Mouse (Mus musculus): ENCODE data around the gene Slc16a1. TPM values are rescaled to one million over a fixed set of nuclear protein-coding genes. Genes with fewer than 3 reads are reported as not detected.
A peak's percentile ranks its signal among the peaks of the same experiment; 100 is the strongest.
"Not testable (repeated sequence)": the region's sequence is repeated elsewhere in the genome, so short reads cannot be mapped to it uniquely, and the experiment has no call there.

Slc16a1 gene
- polyA plus RNA-seq, 1 experiment from 2014 or later: 45.6 TPM

- WGBS: 61% methylated on average over 11 of the region's 11 CpGs
- Histone ChIP-seq H3K4me1 (no peaks in the 10 kb centered on the region), H3K9ac (no peak overlapping the region), H3K27me3 (no peaks in the 10 kb centered on the region), H3K9me3 (no peaks in the 10 kb centered on the region), H3K27ac (no peak overlapping the region), H3K36me3 (no peaks in the 10 kb centered on the region), H3K4me3 (no peak overlapping the region), H3K4me2 (no peak overlapping the region)
- 0 out of 2 replicates have a peak, but pooled peaks have one; percentile 35 for ATAC-seq (ENCODE audit: insufficient number of reproducible peaks, low FRiP score, low TSS enrichment, low read depth)
Observed at GRCm38 (mm10) chr3:104682671-104683504, 44.4 kb downstream of the Slc16a1 start.

GRCm38 (mm10) chr3:104700751-104701335, 62.4 kb downstream of the Slc16a1 start:
- ATAC-seq (ENCODE audit: insufficient number of reproducible peaks, low FRiP score, low TSS enrichment, low read depth): no peak; the same call in 1 of the 2 replicates
- Histone ChIP-seq H3K4me2 (no peak overlapping the region), H3K9ac (no peak overlapping the region), H3K4me3 (no peak overlapping the region), H3K27me3 (no peaks in the 10 kb centered on the region), H3K9me3 (no peaks in the 10 kb centered on the region), H3K4me1 (no peaks in the 10 kb centered on the region), H3K27ac (no peak overlapping the region), H3K36me3 (no peaks in the 10 kb centered on the region)
- WGBS: 6% methylated on average over 23 of the region's 23 CpGs

DNA sequence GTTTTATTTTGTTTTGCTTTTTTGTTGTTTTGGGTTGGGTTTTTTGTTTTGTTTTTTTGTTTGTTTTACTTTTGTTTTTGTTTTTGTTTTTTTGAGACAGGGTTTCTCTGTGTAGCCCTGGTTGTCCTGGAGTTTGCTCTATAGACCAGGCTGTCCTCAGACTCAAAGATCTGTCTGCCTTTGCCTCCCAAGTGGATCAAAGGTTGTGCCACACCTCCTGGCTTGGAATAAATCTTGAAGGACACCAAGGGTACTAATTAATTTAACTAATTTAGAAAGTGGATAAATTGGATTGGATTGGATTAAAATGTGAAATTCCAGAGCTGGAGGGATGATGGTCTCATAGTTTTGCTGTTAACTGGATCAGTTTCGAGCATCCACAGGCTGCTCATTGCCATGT, 63.3 kb downstream of the Slc16a1 start:
- no peak for ATAC-seq (ENCODE audit: insufficient number of reproducible peaks, low FRiP score, low TSS enrichment, low read depth)

DNA sequence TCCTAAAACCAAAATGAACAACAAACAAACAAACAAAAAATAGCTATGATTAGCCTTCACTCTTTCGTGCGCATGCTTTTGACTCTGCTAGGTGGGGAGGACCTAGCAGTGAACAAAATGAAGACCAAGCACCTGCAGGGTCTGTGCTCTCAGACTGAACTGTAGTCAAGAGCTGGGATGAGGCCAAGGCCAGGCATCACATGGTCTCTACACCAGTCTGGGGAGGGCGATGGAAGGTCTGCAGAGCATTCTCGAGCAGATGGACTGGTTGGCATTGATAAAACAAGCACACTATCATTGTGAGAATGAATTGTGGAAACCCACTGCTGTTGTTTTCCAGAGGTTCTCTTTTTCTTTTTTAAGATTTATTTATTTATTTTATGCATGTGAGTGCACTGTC, 65.5 kb downstream of the Slc16a1 start:
- 94% methylated on average over 4 of the region's 4 CpGs for WGBS
- H3K9ac ChIP-seq: no peak overlapping the region
- ATAC-seq (ENCODE audit: insufficient number of reproducible peaks, low FRiP score, low TSS enrichment, low read depth): no peak
- H3K36me3 ChIP-seq: no peaks in the 10 kb centered on the region
- no peak overlapping the region for H3K27ac ChIP-seq
- H3K4me1 ChIP-seq: peaks cover 5% of the 10 kb centered on the region; the same call in 1 of the 2 replicates
- no peak overlapping the region for H3K4me2 ChIP-seq
- H3K4me3 ChIP-seq: no peak overlapping the region
- H3K27me3 ChIP-seq: no peaks in the 10 kb centered on the region
- H3K9me3 ChIP-seq: no peaks in the 10 kb centered on the region

More for the DNA sequence above, 63.3 kb downstream of the Slc16a1 start:
- Histone ChIP-seq H3K27me3 (no peaks in the 10 kb centered on the region), H3K4me3 (no peak overlapping the region), H3K36me3 (no peaks in the 10 kb centered on the region), H3K4me1 (no peaks in the 10 kb centered on the region), H3K9me3 (no peaks in the 10 kb centered on the region), H3K9ac (no peak overlapping the region), H3K27ac (no peak overlapping the region), H3K4me2 (no peak overlapping the region)
- 78% methylated on average over 1 of the region's 1 CpGs for whole genome bisulfite sequencing

- Histone ChIP-seq H3K9ac (no peak overlapping the region), H3K27ac (no peak overlapping the region), H3K36me3 (no peaks in the 10 kb centered on the region), H3K27me3 (no peaks in the 10 kb centered on the region), H3K4me1 (peaks cover 5% of the 10 kb centered on the region; the same call in 1 of the 2 replicates), H3K4me2 (no peak overlapping the region), H3K9me3 (no peaks in the 10 kb centered on the region), H3K4me3 (no peak overlapping the region)
- ATAC-seq (ENCODE audit: insufficient number of reproducible peaks, low FRiP score, low TSS enrichment, low read depth): no peak
- WGBS: 75% methylated on average over 2 of the region's 2 CpGs
Observed at GRCm38 (mm10) chr3:104706446-104706845, 68.0 kb downstream of the Slc16a1 start.

- not testable (repeated sequence) for H3K9ac ChIP-seq, H3K27me3 ChIP-seq, H3K27ac ChIP-seq, H3K4me2 ChIP-seq, H3K4me3 ChIP-seq, H3K36me3 ChIP-seq, H3K4me1 ChIP-seq, H3K9me3 ChIP-seq
- peak; percentile 64 for ATAC-seq (ENCODE audit: insufficient number of reproducible peaks, low FRiP score, low TSS enrichment, low read depth)
- 67% methylated on average over 6 of the region's 6 CpGs for WGBS
Observed at GRCm38 (mm10) chr3:104706951-104707771, 68.7 kb downstream of the Slc16a1 start.

GRCm38 (mm10) chr3:104707772-104708144, 69.3 kb downstream of the Slc16a1 start:
- not testable (repeated sequence) for H3K9ac ChIP-seq, H3K27ac ChIP-seq, H3K4me2 ChIP-seq, H3K4me1 ChIP-seq, H3K9me3 ChIP-seq, H3K36me3 ChIP-seq, H3K4me3 ChIP-seq, H3K27me3 ChIP-seq
- ATAC-seq (ENCODE audit: insufficient number of reproducible peaks, low FRiP score, low TSS enrichment, low read depth): 0 out of 2 replicates have a peak, but pooled peaks have one; percentile 21
- WGBS: 54% methylated on average over 1 of the region's 1 CpGs

Other genes with a start within 250 kb of the Slc16a1 start
- gene Lrig2, start 126.8 kb upstream of the Slc16a1 start, polyA plus RNA-seq (2015; fragmentation: Nextera tagmentation; extraction: Ambion mirVana): 14.2 and 19.0 TPM in 2 replicates
- gene Ppm1j, start 142.4 kb downstream of the Slc16a1 start, polyA plus RNA-seq (2015; fragmentation: Nextera tagmentation; extraction: Ambion mirVana): 4.6 and 5.5 TPM in 2 replicates
- 0.15 and 0.20 TPM in 2 replicates for gene Fam19a3, start 143.2 kb downstream of the Slc16a1 start, polyA plus RNA-seq (2015; fragmentation: Nextera tagmentation; extraction: Ambion mirVana)
- 193 and 202 TPM in 2 replicates for gene Rhoc, start 149.7 kb downstream of the Slc16a1 start, polyA plus RNA-seq (2015; fragmentation: Nextera tagmentation; extraction: Ambion mirVana)
- 48.7 and 50.7 TPM in 2 replicates for gene Mov10, start 179.9 kb downstream of the Slc16a1 start, polyA plus RNA-seq (2015; fragmentation: Nextera tagmentation; extraction: Ambion mirVana)
- 40.7 and 45.0 TPM in 2 replicates for gene St7l, start 225.3 kb downstream of the Slc16a1 start, polyA plus RNA-seq (2015; fragmentation: Nextera tagmentation; extraction: Ambion mirVana)
- 194 and 201 TPM in 2 replicates for gene Capza1, start 225.8 kb downstream of the Slc16a1 start, polyA plus RNA-seq (2015; fragmentation: Nextera tagmentation; extraction: Ambion mirVana)